Mouse (Mus musculus) kidney, embryonic 15.5 days (tissue): ENCODE data around the gene Rpl37a. TPM values are rescaled to one million over a fixed set of nuclear protein-coding genes. Genes with fewer than 3 reads are reported as not detected.

Experiments
- ATAC-seq: fragments of 200-750 bp; cut with Nextera tagmentation; replicated peaks from 2 replicates; pipeline ENCODE4 v1.8.0; 2017; ENCODE audit warnings: moderate TSS enrichment; ENCODE audit not compliant: low FRiP score
- H3K27ac ChIP-seq: fragments of 300-500 bp; sonication (generic); 2 replicates; pipeline ENCODE4 v1.5.1; 2015; ENCODE audit warnings: mild to moderate bottlenecking, inconsistent platforms
- H3K27me3 ChIP-seq: fragments of 300-500 bp; sonication (generic); 2 replicates; pipeline ENCODE4 v1.6.1; 2015; ENCODE audit warnings: inconsistent platforms
- H3K36me3 ChIP-seq: fragments of 300-500 bp; sonication (generic); 2 replicates; pipeline ENCODE4 v1.6.1; 2015; ENCODE audit warnings: inconsistent platforms
- H3K4me1 ChIP-seq: fragments of 300-500 bp; sonication (generic); 2 replicates; pipeline ENCODE4 v1.6.1; 2015; ENCODE audit warnings: inconsistent platforms
- H3K4me2 ChIP-seq: fragments of 300-500 bp; sonication (generic); 2 replicates; pipeline ENCODE4 v1.6.1; 2015; ENCODE audit warnings: moderate library complexity, mild to moderate bottlenecking, inconsistent platforms
- H3K4me3 ChIP-seq: fragments of 300-500 bp; sonication (generic); replicated peaks from 2 replicates; pipeline ENCODE4 v1.5.1; 2015; ENCODE audit warnings: mild to moderate bottlenecking, inconsistent platforms
- H3K9ac ChIP-seq: fragments of 300-500 bp; sonication (generic); 2 replicates; pipeline ENCODE4 v1.6.1; 2015; ENCODE audit warnings: mild to moderate bottlenecking, inconsistent platforms
- H3K9me3 ChIP-seq: fragments of 300-500 bp; sonication (generic); replicated peaks from 2 replicates; pipeline ENCODE4 v1.6.1; 2016; ENCODE audit warnings: inconsistent platforms
- WGBS: fragments of 180-500 bp; shearing (Covaris S2); methylation state at CpG from one replicate; pipeline ENCODE4 v1.1.7; 2015; ENCODE audit warnings: mixed read lengths; 5-methylcytosine and 5-hydroxymethylcytosine counted together
- polyA plus RNA-seq: library from polyadenylated mRNA; unstranded; fragments of >200 nt; fragmentation: Nextera tagmentation; extraction: Ambion mirVana; gene quantifications from 2 replicates; pipeline ENCODE4 v1.2.1, GENCODE M21; 2015

Gene Rpl37a
- polyA plus RNA-seq, 1 experiment from 2014 or later, result 1,899 TPM

DNA sequence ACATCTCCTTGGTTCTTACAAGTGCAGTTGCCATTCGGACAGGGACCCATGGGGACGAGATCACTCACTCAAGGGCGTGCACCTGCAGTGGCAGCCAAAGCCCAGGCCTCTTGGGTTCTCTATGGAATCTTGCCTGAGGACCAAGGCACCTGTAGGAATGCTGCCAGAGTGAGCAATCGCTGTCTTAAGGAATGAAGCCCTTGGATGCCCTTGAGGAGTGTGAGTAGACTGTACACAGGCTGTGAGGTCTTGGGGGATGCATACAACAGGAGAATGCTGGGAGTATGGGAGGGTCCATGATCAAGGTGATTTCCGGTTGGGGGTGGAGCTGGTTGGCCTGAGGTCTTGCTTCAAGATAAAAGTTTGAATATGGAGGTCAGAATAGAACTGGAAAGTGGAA lies 30.3 kb downstream of the Rpl37a start:
- H3K36me3 ChIP-seq, result no peaks in the 10 kb centered on the region
- H3K4me1 ChIP-seq, result peaks cover 10% of the 10 kb centered on the region
- no peak overlapping the region for H3K4me2 ChIP-seq
- WGBS, result 91% methylated on average over 5 of the region's 5 CpGs
- no peaks in the 10 kb centered on the region for H3K27me3 ChIP-seq
- H3K9me3 ChIP-seq, result no peaks in the 10 kb centered on the region
- H3K27ac ChIP-seq, result no peak overlapping the region
- H3K4me3 ChIP-seq, result no peak overlapping the region
- no peak overlapping the region for H3K9ac ChIP-seq
- no peak for ATAC-seq

GRCm38 (mm10) chr1:72744816-72745506 lies 33.9 kb downstream of the Rpl37a start:
- 0 out of 2 replicates have a peak, but pooled peaks cover 2% of the 10 kb centered on the region for H3K4me1 ChIP-seq
- H3K4me2 ChIP-seq, result no peak overlapping the region
- H3K4me3 ChIP-seq, result no peak overlapping the region
- H3K27me3 ChIP-seq, result no peaks in the 10 kb centered on the region
- peak overlapping the region; percentile 71; the same call in 1 of the 2 replicates for H3K27ac ChIP-seq
- no peaks in the 10 kb centered on the region for H3K36me3 ChIP-seq
- H3K9ac ChIP-seq, result no peak overlapping the region
- ATAC-seq, result peak; percentile 12; the same call in 1 of the 2 replicates
- WGBS, result 30% methylated on average over 8 of the region's 8 CpGs
- H3K9me3 ChIP-seq, result no peaks in the 10 kb centered on the region

DNA sequence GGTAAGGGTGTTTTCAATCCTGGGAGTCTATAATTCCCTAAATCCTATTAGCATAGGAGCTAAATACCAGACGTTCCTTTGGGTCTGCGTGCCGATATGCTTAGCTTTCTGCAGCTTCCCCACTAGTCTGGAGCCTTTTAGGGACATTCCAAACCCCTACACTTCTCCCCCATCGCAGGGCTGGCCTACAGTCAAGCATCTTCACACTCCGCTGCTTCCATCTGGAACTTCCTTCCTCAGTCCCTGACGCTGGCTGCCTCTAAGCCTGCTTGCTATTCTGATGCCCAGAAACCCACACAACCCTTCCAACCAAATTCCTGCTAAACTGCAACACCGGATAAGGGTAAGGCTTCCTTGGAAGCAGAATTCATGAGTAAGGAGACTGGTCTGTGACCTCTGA lies 35.3 kb downstream of the Rpl37a start:
- 62% methylated on average over 7 of the region's 7 CpGs for WGBS
- Histone ChIP-seq H3K4me3 (no peak overlapping the region), H3K27me3 (no peaks in the 10 kb centered on the region), H3K4me2 (no peak overlapping the region), H3K36me3 (no peaks in the 10 kb centered on the region), H3K4me1 (0 out of 2 replicates have a peak, but pooled peaks cover 2% of the 10 kb centered on the region), H3K9me3 (no peaks in the 10 kb centered on the region), H3K27ac (no peak overlapping the region; the same call in 1 of the 2 replicates), H3K9ac (no peak overlapping the region)
- 0 out of 2 replicates have a peak, but pooled peaks have one; percentile 33 for ATAC-seq

- Histone ChIP-seq H3K9ac (no peak overlapping the region), H3K4me3 (no peak overlapping the region), H3K4me2 (no peak overlapping the region), H3K36me3 (no peaks in the 10 kb centered on the region), H3K27me3 (no peaks in the 10 kb centered on the region), H3K4me1 (0 out of 2 replicates have a peak, but pooled peaks cover 8% of the 10 kb centered on the region), H3K9me3 (no peaks in the 10 kb centered on the region), H3K27ac (no peak overlapping the region)
- ATAC-seq, result no peak
- 72% methylated on average over 7 of the region's 7 CpGs for WGBS
Observed at GRCm38 (mm10) chr1:72751371-72751781, 40.3 kb downstream of the Rpl37a start.

- no peaks in the 10 kb centered on the region for H3K27me3 ChIP-seq
- H3K9ac ChIP-seq, result no peak overlapping the region
- H3K36me3 ChIP-seq, result no peaks in the 10 kb centered on the region
- no peak overlapping the region for H3K4me2 ChIP-seq
- no peak overlapping the region for H3K27ac ChIP-seq
- 89% methylated on average over 6 of the region's 6 CpGs for WGBS
- no peak for ATAC-seq
- no peaks in the 10 kb centered on the region for H3K9me3 ChIP-seq
- 0 out of 2 replicates have a peak, but pooled peaks cover 8% of the 10 kb centered on the region for H3K4me1 ChIP-seq
- H3K4me3 ChIP-seq, result no peak overlapping the region
Observed at GRCm38 (mm10) chr1:72753211-72753610, 42.1 kb downstream of the Rpl37a start.

DNA sequence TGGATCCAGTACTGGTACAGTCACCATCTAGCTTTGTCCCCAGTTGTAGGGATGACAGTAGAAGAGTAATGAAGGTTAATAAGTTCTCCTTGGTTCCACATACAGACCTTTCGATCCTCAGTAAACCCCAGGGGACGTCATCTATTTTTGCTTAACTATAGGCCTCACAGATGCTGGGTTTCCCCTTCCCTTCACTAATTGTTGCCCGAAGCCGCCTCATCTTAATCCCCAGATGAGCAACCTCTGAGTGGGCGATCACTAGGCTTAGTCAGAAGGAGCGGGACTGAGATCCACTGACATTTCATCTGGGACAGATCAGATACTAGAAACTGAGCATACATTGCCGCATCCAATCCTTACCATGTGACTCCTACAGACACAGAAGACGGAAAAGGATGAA lies 44.1 kb downstream of the Rpl37a start:
- H3K4me3 ChIP-seq, result no peak overlapping the region
- H3K27ac ChIP-seq, result no peak overlapping the region
- H3K36me3 ChIP-seq, result no peaks in the 10 kb centered on the region
- ATAC-seq, result no peak
- H3K27me3 ChIP-seq, result no peaks in the 10 kb centered on the region
- no peak overlapping the region for H3K9ac ChIP-seq
- no peaks in the 10 kb centered on the region for H3K9me3 ChIP-seq
- WGBS, result 82% methylated on average over 8 of the region's 8 CpGs
- 0 out of 2 replicates have a peak, but pooled peaks cover 8% of the 10 kb centered on the region for H3K4me1 ChIP-seq
- H3K4me2 ChIP-seq, result no peak overlapping the region

- no peak for ATAC-seq
- H3K36me3 ChIP-seq, result no peaks in the 10 kb centered on the region
- no peak overlapping the region for H3K27ac ChIP-seq
- peaks cover 8% of the 10 kb centered on the region; the same call in 1 of the 2 replicates for H3K4me1 ChIP-seq
- no peaks in the 10 kb centered on the region for H3K27me3 ChIP-seq
- no peak overlapping the region for H3K9ac ChIP-seq
- H3K4me3 ChIP-seq, result no peak overlapping the region
- 33% methylated on average over 2 of the region's 2 CpGs for WGBS
- H3K9me3 ChIP-seq, result no peaks in the 10 kb centered on the region
- H3K4me2 ChIP-seq, result no peak overlapping the region
Observed at GRCm38 (mm10) chr1:72755801-72756200, 44.7 kb downstream of the Rpl37a start.

GRCm38 (mm10) chr1:72759758-72760157 lies 48.7 kb downstream of the Rpl37a start:
- H3K9me3 ChIP-seq, result no peaks in the 10 kb centered on the region
- no peak overlapping the region for H3K4me3 ChIP-seq
- H3K27me3 ChIP-seq, result no peaks in the 10 kb centered on the region
- WGBS, result 81% methylated on average over 6 of the region's 6 CpGs
- no peak overlapping the region for H3K27ac ChIP-seq
- no peak for ATAC-seq
- no peaks in the 10 kb centered on the region for H3K36me3 ChIP-seq
- H3K4me2 ChIP-seq, result no peak overlapping the region
- peaks cover 13% of the 10 kb centered on the region; the same call in 1 of the 2 replicates for H3K4me1 ChIP-seq
- H3K9ac ChIP-seq, result no peak overlapping the region

Other genes starting within 250 kb of the Rpl37a start
- gene March4, start 174.4 kb upstream of the Rpl37a start, polyA plus RNA-seq, result 0.05 TPM in 1 of 2 replicates, not detected in the other
- 22.9 and 24.2 TPM in 2 replicates for gene Smarcal1, start 128.0 kb upstream of the Rpl37a start, polyA plus RNA-seq
- gene Ankar, start 10.7 kb upstream of the Rpl37a start, polyA plus RNA-seq, result not detected in 2 replicates
- gene Igfbp2, start 113.2 kb downstream of the Rpl37a start, polyA plus RNA-seq, result 138 and 150 TPM in 2 replicates
- 90.4 and 94.0 TPM in 2 replicates for gene Igfbp5, start 163.6 kb downstream of the Rpl37a start, polyA plus RNA-seq